Mouse (Mus musculus) forebrain, embryonic 12.5 days (tissue): ENCODE measurements around the gene Chrna1. TPM values are rescaled to one million over a fixed set of nuclear protein-coding genes. Genes with fewer than 3 reads are reported as not detected.

Source experiments
- ATAC-seq: fragments of 200-750 bp; cut with Nextera tagmentation; 2 replicates; pipeline ENCODE4 v1.8.0; 2017; ENCODE audit warnings: moderate TSS enrichment; ENCODE audit not compliant: low FRiP score
- H3K27ac ChIP-seq: fragments of 300-500 bp; sonication (generic); 2 replicates; pipeline ENCODE4 v1.5.1; 2016; ENCODE audit warnings: mild to moderate bottlenecking
- H3K27me3 ChIP-seq: fragments of 300-500 bp; sonication (generic); 2 replicates; pipeline ENCODE4 v1.6.1; 2016; ENCODE audit warnings: mild to moderate bottlenecking
- H3K36me3 ChIP-seq: fragments of 300-500 bp; sonication (generic); replicated peaks from 2 replicates; pipeline ENCODE4 v1.6.1; 2016; ENCODE audit warnings: mild to moderate bottlenecking
- H3K4me1 ChIP-seq: fragments of 300-500 bp; sonication (generic); 2 replicates; pipeline ENCODE4 v1.6.1; 2016
- H3K4me2 ChIP-seq: fragments of 300-500 bp; sonication (generic); 2 replicates; pipeline ENCODE4 v1.6.1; 2016; ENCODE audit warnings: mild to moderate bottlenecking, moderate library complexity
- H3K4me3 ChIP-seq: fragments of 300-500 bp; sonication (generic); replicated peaks from 2 replicates; pipeline ENCODE4 v1.5.1; 2016; ENCODE audit warnings: mild to moderate bottlenecking
- H3K9ac ChIP-seq: fragments of 300-500 bp; sonication (generic); 2 replicates; pipeline ENCODE4 v1.6.1; 2016; ENCODE audit warnings: mild to moderate bottlenecking
- H3K9me3 ChIP-seq: fragments of 300-500 bp; sonication (generic); 2 replicates; pipeline ENCODE4 v1.6.1; 2016
- WGBS: fragments of 180-500 bp; shearing (Covaris S2); methylation state at CpG from one replicate; pipeline ENCODE4 v1.1.7; 2016; 5-methylcytosine and 5-hydroxymethylcytosine counted together
- polyA plus RNA-seq: library from polyadenylated mRNA; unstranded; fragments of >200 nt; fragmentation: Nextera tagmentation; extraction: Ambion mirVana; gene quantifications from 2 replicates; pipeline ENCODE4 v1.2.1, GENCODE M21; 2016

Chrna1 gene
- 0.10 and 0.15 TPM in 2 replicates for polyA plus RNA-seq

- Histone ChIP-seq H3K27ac (no peak within 1 kb of the TSS), H3K36me3 (no peaks in the 10 kb centered on the region), H3K9ac (no peak within 1 kb of the TSS), H3K27me3 (no peaks in the 10 kb centered on the region), H3K9me3 (no peaks in the 10 kb centered on the region), H3K4me3 (no peak within 1 kb of the TSS), H3K4me1 (peaks cover 2% of the 10 kb centered on the region), H3K4me2 (no peak within 1 kb of the TSS)
- WGBS: 92% methylated on average over 9 of the region's 9 CpGs
- ATAC-seq: no peak
Measured at GRCm38 (mm10) chr2:73580166-73580565, at the start of gene Chrna1. Gene Chrna1, minus strand, starts transcription at chr2:73580338.

DNA sequence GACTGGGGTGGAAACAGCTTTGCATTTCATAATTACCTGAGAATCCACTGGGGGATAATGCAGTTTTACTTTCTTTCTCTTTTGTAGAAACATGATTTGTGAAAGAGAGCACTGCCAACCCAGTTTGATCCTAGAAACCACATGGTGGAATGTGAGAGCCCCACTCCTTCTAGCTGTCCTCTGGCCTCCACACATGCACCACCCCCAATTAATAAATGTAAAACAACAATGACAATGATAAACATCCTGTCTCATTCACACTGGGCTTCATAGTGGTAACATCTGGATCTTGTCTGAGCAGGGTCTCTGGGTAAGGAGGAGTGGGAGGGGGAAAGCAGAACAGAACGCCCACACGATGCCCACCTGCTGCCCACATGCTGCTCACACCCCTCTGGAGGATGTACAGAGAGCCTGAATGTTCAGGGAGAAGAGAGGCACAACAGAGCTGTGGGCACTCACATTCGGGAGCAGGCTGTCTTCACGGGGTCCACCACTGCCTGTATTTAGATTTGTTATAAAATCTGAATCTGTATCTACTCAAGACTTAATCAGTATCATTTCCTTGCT lies 38.4 kb upstream of the Chrna1 start:
- H3K4me1 ChIP-seq: no peaks in the 10 kb centered on the region
- H3K4me3 ChIP-seq: no peak overlapping the region
- no peaks in the 10 kb centered on the region for H3K27me3 ChIP-seq
- H3K36me3 ChIP-seq: peaks cover 54% of the 10 kb centered on the region
- ATAC-seq: no peak
- H3K9ac ChIP-seq: no peak overlapping the region
- H3K27ac ChIP-seq: no peak overlapping the region
- H3K4me2 ChIP-seq: no peak overlapping the region
- 84% methylated on average over 4 of the region's 4 CpGs for WGBS
- H3K9me3 ChIP-seq: no peaks in the 10 kb centered on the region

- Histone ChIP-seq H3K27me3 (no peaks in the 10 kb centered on the region), H3K9ac (no peak overlapping the region), H3K4me3 (no peak overlapping the region), H3K4me1 (no peaks in the 10 kb centered on the region), H3K4me2 (no peak overlapping the region), H3K27ac (no peak overlapping the region), H3K36me3 (peaks cover 50% of the 10 kb centered on the region), H3K9me3 (no peaks in the 10 kb centered on the region)
- ATAC-seq: no peak
- WGBS: 88% methylated on average over 17 of the region's 17 CpGs
Measured at GRCm38 (mm10) chr2:73616434-73617057, 36.4 kb upstream of the Chrna1 start.

DNA sequence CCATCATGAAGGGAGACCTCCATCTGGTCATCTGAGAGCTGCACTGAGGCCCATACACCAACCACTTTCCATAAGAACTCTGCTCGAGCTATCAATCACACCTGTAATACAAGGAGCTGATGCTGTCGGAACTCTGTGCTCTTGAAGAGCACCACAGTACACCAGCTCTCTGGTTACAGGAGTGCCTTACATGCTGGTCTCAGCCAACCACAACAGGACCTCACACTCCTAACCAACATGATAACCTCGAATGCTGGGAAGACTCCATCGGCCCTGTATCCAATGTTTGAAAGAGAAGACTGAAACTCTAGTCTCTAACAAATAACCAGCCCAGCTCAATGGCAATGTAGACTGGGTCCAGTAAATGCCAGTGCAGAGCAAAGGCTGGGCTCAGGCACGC lies 35.3 kb upstream of the Chrna1 start:
- no peak overlapping the region for H3K27ac ChIP-seq
- H3K4me1 ChIP-seq: no peaks in the 10 kb centered on the region
- peaks cover 54% of the 10 kb centered on the region for H3K36me3 ChIP-seq
- ATAC-seq: no peak
- H3K9me3 ChIP-seq: no peaks in the 10 kb centered on the region
- no peaks in the 10 kb centered on the region for H3K27me3 ChIP-seq
- H3K4me2 ChIP-seq: no peak overlapping the region
- H3K9ac ChIP-seq: no peak overlapping the region
- H3K4me3 ChIP-seq: no peak overlapping the region
- 94% methylated on average over 5 of the region's 5 CpGs for WGBS

GRCm38 (mm10) chr2:73614303-73614702 lies 34.2 kb upstream of the Chrna1 start:
- Histone ChIP-seq H3K36me3 (peaks cover 61% of the 10 kb centered on the region), H3K4me3 (no peak overlapping the region), H3K9ac (no peak overlapping the region), H3K27ac (no peak overlapping the region), H3K4me2 (no peak overlapping the region), H3K9me3 (no peaks in the 10 kb centered on the region), H3K27me3 (no peaks in the 10 kb centered on the region), H3K4me1 (no peaks in the 10 kb centered on the region)
- WGBS: 95% methylated on average over 8 of the region's 8 CpGs
- ATAC-seq: no peak

DNA sequence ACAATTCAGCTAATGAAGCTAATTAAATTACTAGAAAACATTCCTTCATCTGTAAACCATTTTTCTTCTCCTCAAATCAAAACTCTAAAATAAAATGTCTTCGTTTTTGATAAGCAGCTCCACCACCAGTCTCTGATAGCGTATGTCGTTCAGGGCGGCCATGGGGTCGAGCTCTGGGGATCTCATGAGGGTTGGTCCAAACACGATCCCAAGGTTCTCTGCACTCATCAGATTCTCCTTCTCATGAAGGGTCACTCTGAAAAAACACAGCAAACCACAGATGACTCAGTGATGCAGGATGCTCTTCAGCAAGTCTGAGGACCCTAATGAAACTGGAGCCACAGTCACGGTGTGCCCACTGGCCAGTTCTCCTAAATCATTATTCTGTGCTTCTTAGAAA lies 32.8 kb upstream of the Chrna1 start:
- H3K9me3 ChIP-seq: no peaks in the 10 kb centered on the region
- 91% methylated on average over 7 of the region's 7 CpGs for WGBS
- H3K4me2 ChIP-seq: no peak overlapping the region
- no peak for ATAC-seq
- H3K9ac ChIP-seq: no peak overlapping the region
- H3K27me3 ChIP-seq: no peaks in the 10 kb centered on the region
- no peak overlapping the region for H3K4me3 ChIP-seq
- H3K27ac ChIP-seq: no peak overlapping the region
- peaks cover 53% of the 10 kb centered on the region for H3K36me3 ChIP-seq
- H3K4me1 ChIP-seq: no peaks in the 10 kb centered on the region

DNA sequence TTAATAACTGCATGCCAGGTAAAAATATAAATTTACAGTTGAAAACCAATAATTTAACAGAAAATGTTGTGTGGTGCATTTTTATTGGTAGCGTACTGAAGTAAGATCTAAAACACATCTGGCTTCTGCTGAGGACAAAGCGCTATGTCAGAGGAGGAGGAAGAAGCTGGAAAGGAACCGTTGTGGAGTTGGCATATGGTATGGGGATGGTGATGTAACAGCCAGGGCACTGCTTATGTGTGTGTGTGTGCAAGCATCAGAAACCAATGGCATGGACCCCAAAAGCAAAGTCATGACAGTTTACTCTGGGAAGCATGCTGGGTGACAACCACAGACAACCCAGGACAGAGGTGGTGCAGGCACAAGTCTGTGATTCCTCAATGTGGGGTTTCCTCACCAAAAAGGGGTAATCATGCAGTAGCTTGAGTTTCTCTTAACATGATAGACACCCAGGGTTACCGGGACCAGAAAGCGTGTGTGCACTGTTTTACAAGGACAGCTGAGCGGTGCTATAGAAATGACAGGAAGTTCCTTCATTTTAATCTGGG lies 32.3 kb upstream of the Chrna1 start:
- Histone ChIP-seq H3K36me3 (peaks cover 53% of the 10 kb centered on the region), H3K4me1 (no peaks in the 10 kb centered on the region; the same call in 1 of the 2 replicates), H3K9me3 (no peaks in the 10 kb centered on the region), H3K27ac (no peak overlapping the region), H3K9ac (no peak overlapping the region), H3K4me2 (no peak overlapping the region), H3K4me3 (no peak overlapping the region), H3K27me3 (no peaks in the 10 kb centered on the region)
- ATAC-seq: no peak
- WGBS: 97% methylated on average over 6 of the region's 6 CpGs

GRCm38 (mm10) chr2:73611798-73612197 lies 31.7 kb upstream of the Chrna1 start:
- no peak overlapping the region for H3K27ac ChIP-seq
- no peaks in the 10 kb centered on the region; the same call in 1 of the 2 replicates for H3K4me1 ChIP-seq
- no peak overlapping the region for H3K4me2 ChIP-seq
- no peaks in the 10 kb centered on the region for H3K27me3 ChIP-seq
- no peaks in the 10 kb centered on the region for H3K9me3 ChIP-seq
- no peak overlapping the region for H3K9ac ChIP-seq
- WGBS: 90% methylated on average over 6 of the region's 6 CpGs
- peaks cover 50% of the 10 kb centered on the region for H3K36me3 ChIP-seq
- no peak for ATAC-seq
- no peak overlapping the region for H3K4me3 ChIP-seq

- no peak overlapping the region for H3K27ac ChIP-seq
- peaks cover 39% of the 10 kb centered on the region for H3K36me3 ChIP-seq
- no peaks in the 10 kb centered on the region for H3K9me3 ChIP-seq
- no peak overlapping the region for H3K9ac ChIP-seq
- WGBS: 93% methylated on average over 3 of the region's 3 CpGs
- no peak for ATAC-seq
- peaks cover 3% of the 10 kb centered on the region for H3K4me1 ChIP-seq
- H3K4me2 ChIP-seq: no peak overlapping the region
- no peak overlapping the region for H3K4me3 ChIP-seq
- no peaks in the 10 kb centered on the region for H3K27me3 ChIP-seq
Measured at GRCm38 (mm10) chr2:73609724-73610210, 29.6 kb upstream of the Chrna1 start.

- Histone ChIP-seq H3K4me3 (no peak overlapping the region), H3K4me1 (peaks cover 3% of the 10 kb centered on the region), H3K27me3 (no peaks in the 10 kb centered on the region), H3K4me2 (no peak overlapping the region), H3K36me3 (peaks cover 34% of the 10 kb centered on the region), H3K9me3 (no peaks in the 10 kb centered on the region), H3K9ac (no peak overlapping the region), H3K27ac (no peak overlapping the region)
- WGBS: 86% methylated on average over 5 of the region's 5 CpGs
- ATAC-seq: no peak
Measured at GRCm38 (mm10) chr2:73609067-73609723, 29.1 kb upstream of the Chrna1 start.

- Histone ChIP-seq H3K4me2 (no peak overlapping the region), H3K4me3 (no peak overlapping the region), H3K27me3 (no peaks in the 10 kb centered on the region), H3K4me1 (peaks cover 3% of the 10 kb centered on the region), H3K9me3 (no peaks in the 10 kb centered on the region), H3K27ac (no peak overlapping the region), H3K36me3 (peaks cover 27% of the 10 kb centered on the region), H3K9ac (no peak overlapping the region)
- WGBS: 82% methylated on average over 6 of the region's 6 CpGs
- ATAC-seq: no peak
Measured at GRCm38 (mm10) chr2:73608391-73608790, 28.3 kb upstream of the Chrna1 start.

DNA sequence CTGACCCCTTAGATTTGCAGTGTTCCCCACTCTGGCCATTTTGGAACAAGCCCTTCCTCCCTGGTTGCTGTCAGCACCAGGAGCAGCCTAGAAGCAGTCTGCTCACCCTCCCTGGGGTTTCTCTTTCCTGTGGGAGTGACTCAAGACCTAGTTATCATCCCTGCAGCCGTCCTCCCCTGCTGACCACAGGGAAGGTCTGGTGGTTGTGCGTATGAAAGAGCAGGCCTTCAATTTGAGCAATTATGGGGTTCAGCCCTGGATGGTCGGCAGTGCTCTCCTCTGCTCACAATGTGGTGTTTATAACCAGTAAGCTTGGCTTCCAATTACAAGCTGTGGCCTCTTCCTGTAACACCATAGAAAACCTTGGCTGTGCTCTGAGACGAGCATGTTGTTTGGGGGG lies 27.5 kb upstream of the Chrna1 start:
- Histone ChIP-seq H3K36me3 (peaks cover 20% of the 10 kb centered on the region), H3K27ac (no peak overlapping the region), H3K4me2 (no peak overlapping the region), H3K9me3 (no peaks in the 10 kb centered on the region), H3K4me3 (no peak overlapping the region), H3K27me3 (no peaks in the 10 kb centered on the region), H3K9ac (no peak overlapping the region), H3K4me1 (peaks cover 3% of the 10 kb centered on the region)
- 52% methylated on average over 4 of the region's 4 CpGs for WGBS
- no peak for ATAC-seq
